Mouse (Mus musculus) lung, adult 2 months (tissue): Measurements from ENCODE around the gene Cep290.

Experiments
- CTCF ChIP-seq: fragments of 200-500 bp; IDR thresholded peaks from 2 replicates; pipeline ENCODE4 v1.5.1; 2011; ENCODE audit warnings: mild to moderate bottlenecking, low read length, control low read depth; ENCODE audit not compliant: insufficient read depth
- POLR2A ChIP-seq: fragments of 200-500 bp; IDR thresholded peaks from 2 replicates; pipeline ENCODE4 v1.6.1; 2011; ENCODE audit warnings: low read depth, mild to moderate bottlenecking, control low read depth, low read length, borderline replicate concordance; ENCODE audit errors: extremely low read depth

- no peak for TF ChIP-seq CTCF
- no peak for TF ChIP-seq POLR2A
These were observed 130.0 kb downstream of the Cep290 start for GRCm38 (mm10) chr10:100617233-100617903.
